Mouse (Mus musculus) cerebellum, postnatal 36 days (tissue): Measurements from ENCODE around the gene Nudt4.

ENCODE experiments used
- DNase-seq, 2 experiments: peaks; one replicate each; pipeline ENCODE4 v3.0.0; 2021 to 2022; ENCODE audit warnings: mixed read lengths in 2 of 2

Nudt4 gene

DNA sequence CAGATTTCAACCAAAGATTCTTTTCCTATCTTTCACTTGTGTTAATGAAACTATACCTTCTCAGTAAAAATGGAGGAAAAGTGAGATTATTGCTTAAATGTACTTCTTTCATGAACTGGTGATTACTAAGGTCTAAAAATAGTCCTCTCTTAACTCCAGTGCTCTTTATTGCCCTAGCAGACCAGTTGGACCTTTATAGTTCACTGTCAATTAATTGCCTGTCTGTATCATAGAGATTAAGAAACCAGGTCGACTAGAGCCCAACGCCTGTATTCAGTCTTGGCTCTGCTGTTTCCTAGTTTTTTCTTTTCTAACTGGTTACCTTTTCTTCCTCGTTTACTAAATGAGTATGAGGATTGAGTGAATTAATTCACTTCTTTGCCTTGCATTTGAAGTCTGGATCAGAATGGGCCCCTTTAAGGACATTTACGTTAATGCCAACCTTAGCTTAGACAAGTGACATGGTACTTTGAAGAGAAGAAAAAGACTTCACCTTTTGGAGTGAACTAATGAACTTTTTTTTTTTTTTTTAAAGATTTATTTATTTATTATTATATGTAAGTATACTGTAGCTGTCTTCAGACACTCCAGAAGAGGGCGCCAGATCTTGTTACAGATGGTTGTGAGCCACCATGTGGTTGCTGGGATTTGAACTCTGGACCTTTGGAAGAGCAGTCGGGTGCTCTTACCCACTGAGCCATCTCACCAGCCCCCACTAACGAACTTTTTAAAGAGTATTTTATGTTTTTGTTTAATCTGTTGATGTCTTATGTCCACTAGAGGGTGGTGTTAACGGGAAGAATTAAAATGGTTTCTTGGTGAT lies 28.3 kb downstream of the Nudt4 start:
- DNase-seq = no peak

DNA sequence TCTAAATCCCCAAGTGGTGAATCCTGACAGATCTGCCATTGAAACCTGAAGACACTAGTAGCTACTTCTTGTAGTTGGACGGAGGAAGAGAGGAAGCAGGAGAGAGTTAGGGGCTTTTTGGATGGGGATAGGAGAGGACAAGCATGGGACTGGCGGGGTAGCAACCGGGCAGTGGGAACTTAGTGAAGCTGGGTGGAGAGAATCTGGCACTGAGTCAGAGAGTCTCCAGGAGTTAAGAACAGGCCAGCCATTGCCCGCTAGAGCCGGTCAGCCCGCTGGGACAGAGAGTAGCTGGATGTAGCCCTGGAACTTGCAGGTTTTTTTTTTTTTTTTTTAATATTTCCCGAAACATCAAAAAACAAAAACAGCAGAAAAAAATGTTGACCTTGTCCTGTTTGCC lies 30.6 kb downstream of the Nudt4 start:
- no peak for DNase-seq

DNA sequence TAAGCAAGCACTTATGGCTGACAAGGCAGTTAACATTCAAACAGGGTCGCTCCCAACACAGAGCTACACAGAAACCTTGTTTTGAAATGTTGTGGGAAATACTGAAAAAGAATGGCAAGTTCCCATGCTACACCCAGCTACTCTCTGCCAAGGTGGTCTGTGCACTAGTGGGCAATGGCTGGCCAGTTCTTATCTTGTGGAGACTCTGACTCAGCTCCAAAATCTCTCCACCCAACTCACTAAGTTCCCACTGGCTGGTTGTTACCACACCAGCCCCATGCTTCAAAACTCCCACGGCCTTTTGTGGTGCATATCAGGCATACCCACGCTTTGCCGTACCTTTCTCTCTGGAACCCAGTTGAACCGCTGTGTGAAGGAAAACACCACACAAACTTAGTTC lies 31.0 kb downstream of the Nudt4 start:
- DNase-seq = no peak

DNA sequence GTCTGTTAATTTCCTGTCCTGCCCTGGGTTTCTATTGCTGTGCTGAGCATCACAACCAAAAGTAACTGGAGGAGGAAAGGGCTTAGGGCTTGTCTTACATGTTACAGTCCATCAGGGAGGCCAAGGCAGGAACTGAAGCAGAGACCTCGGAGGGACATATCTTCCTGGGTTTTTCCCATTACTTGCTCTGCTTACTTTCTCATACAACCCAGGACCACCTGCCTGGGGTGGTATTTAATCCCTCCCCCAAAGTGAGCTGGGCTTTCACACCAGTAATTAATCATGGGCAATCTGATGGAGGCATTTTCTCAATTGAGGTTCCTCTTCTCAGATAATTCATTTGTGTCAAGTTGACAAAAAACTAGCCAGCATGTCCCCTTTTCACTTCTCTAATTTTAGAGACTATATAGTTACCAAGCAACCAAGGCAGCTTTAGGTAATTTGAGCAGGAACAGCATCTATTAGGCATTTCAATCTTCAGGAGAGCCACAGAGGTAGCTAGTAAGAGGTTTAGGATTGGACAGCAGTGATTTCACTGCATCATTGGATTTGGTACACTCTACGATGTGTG lies 33.3 kb downstream of the Nudt4 start:
- DNase-seq = no peak

DNA sequence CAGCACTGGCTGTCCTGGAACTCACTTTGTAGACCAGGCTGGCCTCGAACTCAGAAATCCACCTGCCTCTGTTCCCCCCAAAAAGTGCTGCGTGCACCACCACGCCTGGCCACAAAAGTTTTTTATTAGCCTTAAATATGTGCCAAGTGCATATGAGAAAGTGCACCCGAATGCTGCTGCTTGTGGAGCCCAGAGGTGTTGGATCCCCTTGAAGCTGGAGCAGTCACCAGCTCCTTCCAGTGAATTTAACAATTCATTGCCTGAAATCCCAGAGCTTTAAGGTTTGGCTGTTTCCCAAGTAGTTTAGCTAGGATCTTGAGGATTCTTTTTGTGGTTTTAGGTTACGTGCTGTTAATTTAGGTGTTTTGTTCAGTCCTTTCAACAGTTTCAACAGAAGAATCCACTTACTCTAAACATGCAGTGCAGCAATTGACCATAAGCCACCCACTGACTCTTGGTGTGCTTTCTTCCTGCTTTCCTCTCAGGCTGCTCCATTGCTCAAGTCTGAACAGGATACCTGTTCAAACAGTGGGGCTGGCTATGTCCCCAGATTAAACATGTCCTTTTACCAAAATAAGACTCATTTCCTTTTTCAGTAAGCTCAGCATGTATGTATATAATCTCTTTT lies 37.3 kb downstream of the Nudt4 start:
- DNase-seq = no peak

DNA sequence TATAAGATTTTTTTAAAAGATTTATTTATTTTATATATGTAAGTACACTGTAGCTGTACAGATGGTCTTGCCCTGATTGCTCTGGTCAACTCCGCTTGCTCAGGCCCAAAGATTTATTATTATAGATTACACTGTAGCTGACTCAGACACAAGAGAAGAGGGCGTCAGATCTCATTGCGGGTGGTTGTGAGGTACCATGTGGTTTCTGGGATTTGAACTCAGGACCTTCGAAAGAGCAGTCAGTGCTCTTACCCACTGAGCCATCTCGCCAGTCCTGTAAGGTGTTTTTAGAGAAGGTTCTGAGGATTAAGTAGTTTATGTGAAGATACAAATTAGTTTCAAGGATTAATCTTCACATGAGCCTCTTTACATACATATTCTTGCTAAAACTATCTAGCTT lies 38.1 kb downstream of the Nudt4 start:
- no peak for DNase-seq

DNA sequence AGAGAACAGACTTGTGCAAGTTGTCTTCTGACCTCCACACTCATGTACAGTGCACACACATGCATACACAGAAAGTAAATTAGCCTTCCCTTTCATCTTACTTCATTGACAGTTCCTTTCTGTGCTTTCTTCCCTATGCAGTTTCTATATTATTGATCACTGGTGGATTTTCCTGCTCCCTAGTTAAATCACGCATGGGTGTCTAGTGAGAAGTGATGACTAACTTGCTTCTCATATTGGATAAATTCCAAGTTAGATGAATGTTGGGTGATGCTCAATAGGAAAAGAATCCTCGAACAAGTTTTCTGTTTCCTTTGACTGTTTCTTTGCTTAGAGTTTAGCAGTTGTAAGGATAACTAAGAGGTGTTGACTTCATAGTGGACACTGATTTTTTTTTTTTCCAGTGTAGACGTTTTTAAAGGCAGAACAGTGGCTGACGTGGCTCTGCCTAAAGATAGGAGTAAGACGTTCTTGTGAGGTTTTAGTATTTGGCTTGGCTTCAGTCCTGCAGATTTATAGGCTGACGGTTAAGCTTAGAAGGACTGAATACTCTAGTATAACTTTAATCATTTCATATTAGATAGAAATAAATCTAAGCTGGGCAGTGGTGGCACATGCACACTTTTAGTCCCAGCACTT lies 38.8 kb downstream of the Nudt4 start:
- no peak for DNase-seq

DNA sequence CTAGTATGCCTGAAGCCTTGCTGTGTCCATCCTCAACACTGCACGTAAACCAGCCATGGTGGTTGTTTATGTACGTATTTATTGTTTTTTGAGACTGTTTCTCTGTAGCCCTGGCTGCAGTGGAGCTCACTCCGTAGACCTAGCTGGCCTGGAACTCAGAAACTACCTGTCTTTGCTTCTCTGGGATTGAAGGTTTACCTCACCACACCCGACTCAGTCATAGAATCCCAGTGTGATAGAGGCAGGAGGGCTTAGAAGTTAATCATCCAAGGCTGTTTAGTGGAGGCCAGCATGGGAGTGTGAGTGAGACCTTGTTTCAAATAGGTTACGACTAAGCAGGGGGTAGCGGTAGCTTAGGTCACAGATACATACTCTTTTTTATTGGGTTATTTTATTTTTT lies 46.3 kb downstream of the Nudt4 start:
- DNase-seq = no peak

DNA sequence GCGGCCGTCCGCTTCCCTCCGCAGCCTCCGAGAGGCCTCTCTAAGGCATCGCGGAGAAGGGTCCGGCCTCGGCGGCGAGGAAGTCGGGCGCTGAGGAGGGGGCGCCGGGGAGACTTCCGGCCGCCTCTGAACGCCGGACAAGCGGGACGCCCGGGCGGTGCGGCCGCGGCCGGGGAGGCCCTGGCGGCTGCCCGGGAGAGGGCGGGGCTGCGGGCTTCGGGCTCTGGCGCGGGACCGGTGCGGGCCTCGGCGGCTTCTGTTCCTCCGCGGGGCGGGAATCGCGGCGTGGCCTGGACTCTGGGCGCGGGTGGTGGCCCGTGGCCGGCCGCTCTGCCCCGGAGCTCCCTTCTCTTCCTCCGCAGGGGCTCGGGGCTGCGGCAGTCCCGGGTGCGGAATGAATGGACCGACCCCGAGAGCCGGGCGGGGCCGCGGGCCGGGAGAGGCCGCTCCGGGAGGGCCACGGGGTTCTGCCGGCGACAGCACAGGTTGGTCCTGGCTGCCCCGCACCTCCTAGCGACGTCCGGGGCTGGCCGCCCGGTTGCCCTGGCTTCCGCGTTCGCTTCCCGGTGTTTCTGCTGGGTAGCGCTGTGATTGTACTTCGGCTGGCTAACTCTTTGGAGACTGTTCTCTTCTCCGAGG lies 48.5 kb downstream of the Nudt4 start:
- DNase-seq = peak; percentile 60 to 62

DNA sequence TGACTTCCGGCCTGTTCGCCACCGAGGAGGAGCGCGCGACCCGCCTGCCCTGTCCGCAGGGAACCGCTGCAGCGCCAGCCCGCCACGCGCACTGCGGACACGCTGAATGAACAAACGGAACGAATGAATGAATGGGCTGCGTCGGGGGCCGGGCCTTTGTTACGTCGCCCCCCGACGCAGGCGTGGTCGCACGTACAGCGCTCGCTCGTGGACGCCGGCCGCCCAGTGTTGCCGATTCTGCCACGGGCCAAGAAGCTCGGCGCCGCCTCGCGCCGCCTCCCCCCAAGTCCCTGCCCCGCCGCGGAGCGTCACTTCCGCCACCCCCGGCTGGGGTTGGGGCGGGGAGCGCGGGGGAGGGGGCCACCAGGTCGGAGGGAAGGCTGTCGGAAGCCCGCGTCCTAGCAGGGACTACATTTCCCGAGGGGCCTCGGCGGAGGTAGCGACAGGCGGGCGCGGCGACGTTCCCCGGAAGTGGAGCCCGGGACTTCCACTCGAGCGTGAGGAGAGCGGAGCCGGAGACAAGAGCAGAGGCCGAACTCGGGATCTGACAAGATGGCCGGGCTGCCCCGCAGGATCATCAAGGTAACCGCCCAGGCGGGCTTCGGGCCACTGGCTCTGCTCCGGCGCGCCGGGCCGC lies 49.2 kb downstream of the Nudt4 start, which contains the start of gene Ube2n:
Ube2n (plus strand) TSS at position 490 of the 637 bp plus-strand sequence.
- DNase-seq = peak; percentile 96 to 98

DNA sequence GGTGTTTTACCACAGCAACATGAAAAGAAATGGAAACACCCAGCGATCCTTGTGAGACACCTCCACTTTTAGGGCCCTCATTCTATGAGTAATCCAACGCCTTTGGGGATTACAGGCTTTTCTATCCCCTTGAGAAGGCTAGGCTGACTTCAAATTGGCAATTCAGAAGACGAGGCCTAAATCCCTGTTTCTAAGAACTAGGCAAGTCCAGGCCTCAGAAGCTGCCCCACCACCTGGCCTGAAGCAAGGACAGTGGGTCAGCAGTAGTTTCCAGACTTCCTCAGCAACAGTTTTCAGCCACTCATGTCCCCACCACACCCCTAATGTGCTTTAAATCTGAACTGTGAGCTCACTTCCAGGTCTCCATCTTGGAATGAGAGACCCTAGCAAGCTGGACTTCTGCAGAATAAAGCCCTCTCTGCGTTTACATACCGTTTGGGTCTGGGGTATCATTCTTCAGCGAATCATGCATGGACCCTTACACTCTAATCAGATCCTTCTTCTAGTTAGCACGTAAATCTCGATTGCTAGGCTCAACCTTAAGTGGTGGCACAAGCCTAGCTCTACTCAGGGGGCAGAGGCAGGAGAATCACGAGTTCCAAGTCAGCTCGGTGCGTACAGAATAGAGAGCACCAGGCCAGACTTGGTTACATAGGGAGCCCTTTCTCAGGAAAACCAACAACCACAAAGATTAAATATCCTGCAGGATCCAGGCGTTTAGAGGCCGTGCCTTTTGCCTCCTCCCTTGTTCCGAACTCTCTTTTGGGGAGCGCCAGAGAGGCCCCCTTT lies 50.0 kb downstream of the Nudt4 start:
- peak in 1 of 2 experiments; percentile 44 for DNase-seq

DNA sequence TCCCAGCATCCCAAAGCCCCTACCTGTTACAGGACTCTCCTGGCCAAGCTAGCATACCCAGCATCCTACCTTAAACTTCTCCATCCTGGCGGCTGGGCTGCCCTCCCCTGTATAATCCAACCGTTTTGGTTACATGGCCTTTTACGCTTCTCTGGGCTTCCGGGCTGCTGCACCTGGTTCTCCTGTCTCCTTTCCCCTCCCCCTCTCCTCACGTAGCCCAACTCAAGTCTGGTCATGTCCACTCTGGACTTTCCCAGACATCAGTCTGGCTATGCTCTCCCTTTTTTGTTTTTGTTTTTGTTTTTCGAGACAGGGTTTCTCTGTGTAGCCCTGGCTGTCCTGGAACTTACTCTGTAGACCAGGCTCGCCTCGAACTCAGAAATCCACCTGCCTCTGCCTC lies 51.3 kb downstream of the Nudt4 start:
- no peak for DNase-seq

DNA sequence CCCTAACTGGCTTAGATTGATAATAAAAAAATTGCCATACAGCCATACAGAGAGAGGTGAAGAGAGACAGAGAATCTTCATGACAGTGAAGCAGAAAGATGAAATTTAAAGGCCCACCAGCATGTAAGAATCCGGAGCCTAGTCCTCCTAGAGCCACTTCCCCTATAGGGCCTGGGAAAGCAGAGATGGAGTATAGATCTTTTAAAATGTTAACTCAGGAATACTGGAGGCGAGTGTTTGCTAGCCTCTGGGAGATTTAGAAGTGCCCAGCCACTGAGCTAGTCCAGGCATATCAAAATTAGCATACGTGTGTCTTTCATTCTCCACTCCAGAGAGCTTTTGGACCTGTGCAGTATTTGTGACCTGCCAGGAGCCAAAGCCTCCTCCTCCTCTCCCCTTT lies 54.7 kb downstream of the Nudt4 start:
- no peak for DNase-seq

DNA sequence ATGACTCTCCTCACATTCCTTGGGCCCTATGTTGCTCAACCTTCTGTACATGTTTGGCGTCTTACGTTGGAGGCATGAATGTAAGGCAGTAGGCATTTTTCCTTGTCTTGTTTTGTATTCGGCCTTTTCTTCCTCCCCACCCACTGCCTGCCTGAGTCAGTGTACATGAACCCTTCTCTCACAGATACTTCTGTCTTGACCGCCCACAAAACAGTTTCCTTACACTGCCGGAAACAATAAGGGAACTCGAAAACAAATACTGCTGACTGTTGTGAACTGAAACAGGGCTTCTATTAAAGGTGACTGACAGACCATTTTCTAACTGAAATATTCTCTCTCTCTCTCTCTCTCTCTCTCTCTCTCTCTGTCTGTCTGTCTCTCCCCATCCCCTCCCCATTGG lies 55.2 kb downstream of the Nudt4 start:
- no peak for DNase-seq

DNA sequence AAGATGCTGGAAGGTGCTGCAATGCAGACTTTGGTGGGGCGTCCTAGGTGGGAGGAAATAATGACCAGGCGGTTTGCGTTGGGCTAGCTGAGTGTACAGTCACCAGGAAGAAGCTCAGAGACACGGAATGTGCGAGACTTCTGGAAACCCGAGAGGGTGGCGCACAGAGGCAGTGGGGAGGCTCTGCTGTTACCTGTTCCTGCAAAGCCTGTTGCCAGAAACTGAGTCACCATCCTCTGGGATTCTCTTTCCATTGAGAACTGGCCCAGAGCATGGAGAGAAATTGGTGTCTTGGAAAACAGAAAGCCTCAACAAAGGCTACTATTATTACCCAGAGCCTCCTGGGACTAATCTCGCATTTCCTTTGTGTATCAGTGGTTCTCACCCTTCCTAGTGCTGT lies 55.8 kb downstream of the Nudt4 start:
- DNase-seq = no peak

DNA sequence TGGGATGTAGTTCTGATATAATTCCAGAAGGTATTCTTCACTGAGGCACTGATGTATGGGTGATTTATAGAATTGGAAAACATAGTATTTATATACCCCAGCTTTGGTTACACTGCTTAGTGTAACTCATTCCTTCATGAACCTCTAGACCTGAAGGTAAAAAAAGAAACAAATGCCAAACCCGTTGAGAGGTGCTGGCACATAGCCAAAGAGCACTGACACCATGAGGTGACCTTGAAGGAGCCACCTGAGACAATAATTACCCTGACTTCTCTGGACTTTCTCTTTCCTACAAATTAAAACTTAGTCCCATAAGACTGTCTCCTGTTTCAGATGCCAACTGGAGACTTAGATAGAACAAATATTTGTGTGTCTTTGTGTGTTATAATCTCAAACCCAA lies 59.6 kb downstream of the Nudt4 start:
- DNase-seq = no peak

DNA sequence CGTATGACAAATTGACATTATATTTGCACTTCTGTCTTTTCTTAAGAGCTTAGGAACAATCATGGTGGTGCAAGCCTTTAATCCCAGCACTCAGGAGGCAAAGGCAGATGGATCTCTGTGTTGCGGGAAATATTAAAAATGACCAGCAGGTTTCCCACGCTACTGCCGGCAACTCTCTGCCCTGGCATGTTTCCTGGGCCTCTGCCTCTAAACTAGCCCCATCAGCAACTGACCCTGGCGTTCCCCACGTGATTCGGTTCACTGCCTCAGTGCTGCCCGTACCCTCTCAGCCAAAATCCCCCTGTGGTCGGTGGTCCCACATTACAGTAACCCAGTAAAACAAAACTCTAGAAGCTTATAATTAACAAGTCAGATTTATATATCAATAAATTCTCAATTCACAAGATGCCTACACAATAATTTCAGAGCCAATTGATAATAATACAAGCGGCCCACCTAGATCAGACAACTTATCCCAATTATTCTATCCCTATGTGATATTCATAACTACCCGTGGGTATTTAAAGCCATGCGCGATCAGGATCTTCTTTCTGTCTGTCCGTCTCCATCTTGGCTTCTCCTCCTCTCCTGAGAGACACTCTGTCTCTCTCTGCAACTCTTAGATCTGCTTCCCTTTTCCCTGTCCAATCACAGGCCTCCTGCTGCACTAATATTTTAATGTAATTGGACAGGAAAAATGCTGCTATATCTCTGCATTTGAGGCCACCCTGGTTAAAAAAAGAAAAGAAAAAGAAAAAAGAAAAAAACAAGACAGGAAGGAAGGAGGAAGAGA lies 60.3 kb downstream of the Nudt4 start:
- no peak for DNase-seq

DNA sequence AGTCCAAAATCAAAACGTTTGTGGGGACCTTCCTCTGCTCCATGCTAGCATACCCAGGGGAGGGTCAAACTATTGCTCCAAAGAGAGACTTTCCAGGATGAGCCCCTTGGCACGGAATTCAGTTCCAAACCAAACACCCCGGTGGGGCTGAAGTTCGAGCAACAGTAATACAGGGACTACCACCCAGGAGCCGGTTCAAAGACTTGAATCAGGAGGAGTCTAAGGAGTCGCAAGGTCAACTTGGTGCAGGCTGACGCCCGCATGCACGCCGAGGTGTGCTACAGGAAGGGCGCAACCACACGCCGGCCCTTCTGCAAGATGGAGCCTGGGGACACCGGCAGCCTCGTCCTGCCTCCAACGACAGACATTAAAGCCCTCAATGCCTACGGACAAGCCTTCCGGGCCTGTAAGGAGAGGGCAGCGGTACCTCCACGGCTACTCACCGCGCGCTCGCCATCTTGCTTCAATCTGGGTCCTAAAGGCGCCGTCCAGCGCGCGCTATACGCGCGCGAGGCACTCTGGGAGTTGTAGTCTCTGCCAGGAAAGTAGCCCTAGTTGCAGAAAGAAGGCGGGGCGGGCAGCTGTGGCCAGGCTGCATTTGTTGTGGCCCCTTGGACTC lies 62.4 kb downstream of the Nudt4 start, which contains the start of gene Mrpl42:
Mrpl42 (minus strand) TSS at position 478 of the 619 bp plus-strand sequence.
- peak; percentile 89 for DNase-seq

DNA sequence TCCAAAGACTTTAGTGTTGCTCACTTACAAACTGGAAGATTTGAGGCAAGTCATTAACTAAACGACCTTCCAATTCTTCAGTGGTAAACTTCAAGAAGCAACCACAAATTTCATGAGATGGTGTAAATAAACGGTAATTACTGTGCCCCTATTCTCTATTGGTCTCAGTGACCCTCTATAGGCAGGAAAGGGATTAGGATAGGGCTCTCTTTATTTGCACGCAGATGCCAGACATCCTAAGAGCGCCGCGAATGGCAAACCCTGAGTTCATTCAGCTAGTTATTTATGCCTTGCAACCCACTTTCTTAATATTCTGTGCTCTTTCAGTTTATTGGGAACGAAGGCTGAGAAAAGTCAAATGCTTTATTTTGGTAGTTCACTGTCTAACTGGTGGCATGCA lies 62.9 kb downstream of the Nudt4 start:
- no peak for DNase-seq
